Mouse (Mus musculus): Measurements from ENCODE around the gene Skap1. TPM values are rescaled to one million over a fixed set of nuclear protein-coding genes. Genes with fewer than 3 reads are reported as not detected.

Skap1 gene
- polyA plus RNA-seq, 1 experiment from 2014 or later = 0.29 TPM

DNA sequence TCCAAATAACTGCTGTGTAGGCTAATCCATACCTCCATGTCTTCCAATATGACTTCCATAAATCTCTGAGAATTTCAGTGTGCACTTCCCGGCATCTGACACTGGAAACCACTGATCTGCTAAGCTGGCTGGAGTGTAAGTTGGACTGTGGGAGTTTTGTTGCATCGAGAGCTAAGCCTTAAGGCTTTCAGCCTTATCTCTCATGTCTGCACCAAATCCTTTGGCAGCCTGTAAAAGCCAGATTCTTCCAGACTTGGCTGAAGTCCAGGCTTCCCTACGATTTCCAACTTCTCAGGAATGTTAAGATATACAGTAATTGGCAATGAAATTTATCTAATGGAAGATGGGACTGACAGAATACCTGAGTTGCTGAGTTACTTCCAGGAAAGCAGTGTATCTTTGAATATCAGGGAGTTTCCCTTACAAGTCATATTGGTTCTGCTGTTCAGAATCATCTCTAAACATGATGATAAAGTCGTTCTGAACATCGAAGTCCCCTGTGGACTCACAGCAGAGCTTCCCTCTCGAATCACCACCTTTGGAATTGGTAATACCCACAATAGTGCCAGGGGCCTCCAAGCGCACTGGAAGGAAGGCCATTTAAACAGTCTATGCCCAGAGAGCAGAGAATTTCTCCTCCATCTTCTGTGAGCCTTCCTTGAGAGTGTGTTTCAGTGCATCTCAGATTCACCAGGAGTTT, 140.5 kb downstream of the Skap1 start:
- no peak overlapping the region for H3K9ac ChIP-seq
- no peaks in the 10 kb centered on the region for H3K9me3 ChIP-seq (replicated peaks)
- 0 out of 2 replicates have a peak, but pooled peaks cover 3% of the 10 kb centered on the region for H3K27me3 ChIP-seq
- H3K27ac ChIP-seq = no peak overlapping the region
- no peaks in the 10 kb centered on the region for H3K36me3 ChIP-seq
- H3K4me1 ChIP-seq (replicated peaks) = no peaks in the 10 kb centered on the region
- H3K4me3 ChIP-seq (replicated peaks) = no peak overlapping the region
- DNase-seq = no peak
- no peak for ATAC-seq (ENCODE audit: low read depth)
- WGBS (ENCODE audit: insufficient replicate concordance) = 45% methylated on average over 7 of the region's 7 CpGs
- no peak overlapping the region for H3K4me2 ChIP-seq

DNA sequence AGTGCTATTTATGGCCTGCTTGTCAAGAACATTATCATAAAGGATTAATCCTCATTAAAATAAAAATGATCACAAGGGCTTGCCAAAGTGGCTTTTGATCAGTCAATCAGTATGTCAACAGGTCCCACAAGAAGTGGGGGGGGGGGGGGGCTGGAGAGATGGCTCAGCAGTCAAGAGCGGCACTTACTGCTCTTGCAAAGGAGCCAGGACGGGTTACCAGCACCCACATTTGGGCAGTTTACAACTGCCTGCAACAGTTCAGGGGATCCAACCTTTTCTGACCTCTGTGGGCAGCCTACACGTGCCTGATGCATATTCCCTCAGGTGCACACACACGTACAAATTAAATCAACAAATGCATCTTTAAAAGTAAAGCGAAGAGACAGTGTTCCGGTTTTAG, 141.1 kb downstream of the Skap1 start:
- H3K4me1 ChIP-seq (replicated peaks) = no peaks in the 10 kb centered on the region
- no peak for ATAC-seq (ENCODE audit: low read depth)
- H3K9ac ChIP-seq = no peak overlapping the region
- DNase-seq = no peak
- H3K4me3 ChIP-seq (replicated peaks) = no peak overlapping the region
- H3K9me3 ChIP-seq (replicated peaks) = no peaks in the 10 kb centered on the region
- H3K36me3 ChIP-seq = no peaks in the 10 kb centered on the region
- H3K4me2 ChIP-seq = no peak overlapping the region
- no peak overlapping the region for H3K27ac ChIP-seq
- H3K27me3 ChIP-seq = 0 out of 2 replicates have a peak, but pooled peaks cover 3% of the 10 kb centered on the region
- 64% methylated on average over 6 of the region's 6 CpGs for WGBS (ENCODE audit: insufficient replicate concordance)

DNA sequence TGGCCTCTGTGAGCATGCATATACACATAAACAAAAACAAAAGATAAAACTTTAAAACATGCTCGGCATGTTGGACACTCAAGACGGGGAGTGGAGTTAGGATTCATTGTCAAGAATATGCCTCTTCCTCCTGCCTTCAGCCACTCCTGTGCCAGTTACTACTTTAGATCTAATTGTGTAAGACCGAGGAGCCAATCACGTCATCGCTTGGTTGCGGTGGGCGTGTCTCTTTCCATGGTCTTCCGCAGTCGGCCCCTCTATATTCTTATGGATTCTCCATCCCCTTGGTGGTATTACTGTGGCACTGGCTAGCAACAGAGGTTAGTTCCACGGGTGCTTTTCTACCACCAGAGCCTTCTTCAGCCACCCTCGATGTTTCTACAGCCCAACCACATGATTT, 148.2 kb downstream of the Skap1 start:
- DNase-seq = no peak
- no peak for ATAC-seq (ENCODE audit: low read depth)
- H3K4me2 ChIP-seq = no peak overlapping the region
- 74% methylated on average over 11 of the region's 11 CpGs for WGBS (ENCODE audit: insufficient replicate concordance)
- H3K9me3 ChIP-seq (replicated peaks) = no peaks in the 10 kb centered on the region
- H3K36me3 ChIP-seq = no peaks in the 10 kb centered on the region
- no peaks in the 10 kb centered on the region for H3K4me1 ChIP-seq (replicated peaks)
- no peak overlapping the region for H3K9ac ChIP-seq
- H3K27ac ChIP-seq = no peak overlapping the region
- no peaks in the 10 kb centered on the region for H3K27me3 ChIP-seq
- H3K4me3 ChIP-seq (replicated peaks) = no peak overlapping the region

DNA sequence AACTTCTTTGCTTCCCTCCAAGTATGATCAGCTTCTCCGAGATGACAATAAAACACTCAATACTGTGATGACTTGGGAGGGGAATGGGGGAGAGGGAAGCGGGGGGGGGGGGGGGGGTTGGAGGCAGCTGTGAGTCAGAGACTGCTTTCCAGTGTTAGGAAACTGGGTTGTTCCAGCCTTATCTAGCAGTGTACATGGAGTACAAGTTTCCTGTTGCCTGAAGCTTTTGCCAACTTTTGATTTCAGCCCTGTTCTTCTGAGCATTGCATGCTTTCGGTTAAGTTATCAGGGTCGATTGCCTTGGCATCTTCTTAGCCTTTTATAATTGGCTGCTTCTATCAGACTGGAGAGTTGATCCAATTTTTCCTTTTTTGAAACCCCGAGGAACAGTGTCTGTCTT, 152.4 kb downstream of the Skap1 start:
- Histone ChIP-seq H3K9ac (no peak overlapping the region), H3K4me3 (replicated peaks) (no peak overlapping the region), H3K27ac (no peak overlapping the region), H3K4me1 (replicated peaks) (no peaks in the 10 kb centered on the region), H3K4me2 (no peak overlapping the region), H3K36me3 (no peaks in the 10 kb centered on the region), H3K27me3 (peaks cover 25% of the 10 kb centered on the region), H3K9me3 (replicated peaks) (no peaks in the 10 kb centered on the region)
- ATAC-seq (ENCODE audit: low read depth) (no peak), DNase-seq (no peak)
- WGBS (ENCODE audit: insufficient replicate concordance) = 26% methylated on average over 5 of the region's 5 CpGs

DNA sequence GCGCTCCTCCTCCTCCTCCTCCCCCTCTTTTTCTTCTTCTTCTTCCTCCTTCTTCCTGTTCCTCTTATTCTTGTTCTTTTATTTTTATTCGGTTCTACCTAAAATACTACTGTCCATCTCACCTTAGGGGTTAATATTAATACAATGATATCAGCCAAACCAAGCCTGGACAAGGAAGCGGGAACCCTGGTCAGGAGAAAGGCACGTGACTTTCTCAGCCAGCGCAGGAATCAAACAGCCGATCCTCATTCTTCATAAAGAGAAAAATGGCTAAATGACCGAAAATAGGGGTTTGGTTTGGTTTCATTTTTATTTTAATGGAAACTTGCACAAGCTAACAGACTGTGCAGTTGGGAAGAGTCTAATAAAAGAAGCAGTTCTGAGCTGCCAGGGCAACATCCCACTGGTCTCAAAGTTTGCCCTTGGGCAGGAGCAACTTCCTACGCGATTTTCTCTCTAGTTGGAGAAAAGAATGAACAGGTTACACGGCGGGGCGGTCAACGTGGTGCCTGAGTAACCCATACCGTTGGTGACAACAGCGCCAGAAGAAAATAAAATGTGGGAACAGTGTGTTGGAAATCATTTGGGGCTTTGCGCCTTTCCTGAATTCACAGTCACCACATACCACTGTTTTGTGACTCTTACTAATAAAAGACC, 154.5 kb downstream of the Skap1 start:
- Histone ChIP-seq H3K27me3 (peaks cover 34% of the 10 kb centered on the region), H3K4me2 (no peak overlapping the region), H3K4me1 (replicated peaks) (0 out of 2 replicates have a peak, but pooled peaks cover 2% of the 10 kb centered on the region), H3K9me3 (replicated peaks) (no peaks in the 10 kb centered on the region), H3K4me3 (replicated peaks) (no peak overlapping the region), H3K9ac (no peak overlapping the region), H3K36me3 (no peaks in the 10 kb centered on the region), H3K27ac (no peak overlapping the region)
- DNase-seq = no peak
- no peak for ATAC-seq (ENCODE audit: low read depth)
- WGBS (ENCODE audit: insufficient replicate concordance) = 49% methylated on average over 16 of the region's 16 CpGs

DNA sequence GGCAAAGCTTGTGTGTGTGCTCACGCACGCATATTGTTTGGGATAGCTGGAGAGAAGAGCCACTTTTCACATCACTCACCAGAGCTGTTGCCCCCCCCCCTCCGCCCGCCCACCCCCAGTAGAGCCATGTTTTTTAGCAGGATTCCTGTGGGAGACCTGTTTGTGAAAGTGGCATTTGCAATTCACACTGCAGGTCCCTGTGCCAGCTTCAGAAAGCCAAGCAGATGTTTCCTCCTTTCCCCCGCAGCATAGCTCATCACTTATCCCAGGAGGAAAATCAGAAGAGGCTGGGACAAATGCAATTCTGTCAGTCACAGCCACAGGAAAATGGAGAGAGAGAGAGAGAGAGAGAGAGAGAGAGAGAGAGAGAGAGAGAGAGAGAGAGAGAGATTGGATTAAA, 155.2 kb downstream of the Skap1 start:
- no peaks in the 10 kb centered on the region for H3K9me3 ChIP-seq (replicated peaks)
- no peak overlapping the region for H3K9ac ChIP-seq
- no peaks in the 10 kb centered on the region for H3K36me3 ChIP-seq
- H3K27ac ChIP-seq = no peak overlapping the region
- H3K4me2 ChIP-seq = no peak overlapping the region
- ATAC-seq (ENCODE audit: low read depth) (no peak), DNase-seq (no peak)
- WGBS (ENCODE audit: insufficient replicate concordance) = 34% methylated on average over 5 of the region's 5 CpGs
- H3K27me3 ChIP-seq = peaks cover 34% of the 10 kb centered on the region
- H3K4me1 ChIP-seq (replicated peaks) = 0 out of 2 replicates have a peak, but pooled peaks cover 2% of the 10 kb centered on the region
- H3K4me3 ChIP-seq (replicated peaks) = no peak overlapping the region

DNA sequence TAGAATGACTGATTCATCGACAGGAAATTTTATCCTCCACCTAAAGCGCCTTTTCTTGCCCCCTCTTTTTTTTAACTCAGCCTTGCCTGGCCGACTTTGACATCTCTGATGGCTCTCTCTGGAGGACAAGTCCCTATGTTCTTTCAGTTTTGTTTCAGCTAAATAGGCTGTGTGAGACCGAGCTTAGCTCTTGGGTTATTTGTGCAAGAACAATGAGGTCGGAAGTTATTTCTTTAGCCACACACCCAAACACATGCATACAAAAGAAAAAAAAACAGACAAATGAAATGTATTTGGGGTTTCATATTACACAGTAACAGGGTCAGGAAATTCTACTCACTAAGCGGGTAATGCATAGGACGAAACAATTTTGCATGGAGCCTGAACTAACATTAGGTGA, 155.6 kb downstream of the Skap1 start:
- no peak for DNase-seq

DNA sequence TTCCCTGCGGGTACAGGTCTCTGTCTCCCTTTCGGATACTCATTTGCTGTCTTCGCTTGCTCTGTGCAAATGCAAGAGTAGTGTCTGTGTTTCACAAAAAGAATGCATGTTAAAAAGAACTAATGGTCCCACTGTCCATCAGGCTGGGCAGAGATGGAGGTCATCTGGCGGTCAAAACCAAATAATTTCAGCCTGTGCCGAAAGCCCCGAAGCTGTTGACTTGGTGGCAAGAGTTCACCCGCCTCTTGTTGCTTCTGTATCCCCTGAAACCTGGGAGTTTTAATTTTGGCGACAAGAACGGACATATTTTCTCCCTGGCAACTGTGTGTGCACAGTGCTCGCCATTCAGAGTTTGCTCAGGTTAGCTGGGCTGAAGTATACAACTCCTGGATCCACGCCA, 156.3 kb downstream of the Skap1 start:
- no peak for DNase-seq

More for the DNA sequence above, 155.6 kb downstream of the Skap1 start:
- peaks cover 34% of the 10 kb centered on the region for H3K27me3 ChIP-seq
- H3K4me2 ChIP-seq = no peak overlapping the region
- H3K36me3 ChIP-seq = no peaks in the 10 kb centered on the region
- H3K9me3 ChIP-seq (replicated peaks) = no peaks in the 10 kb centered on the region
- H3K4me1 ChIP-seq (replicated peaks) = 0 out of 2 replicates have a peak, but pooled peaks cover 2% of the 10 kb centered on the region
- no peak overlapping the region for H3K4me3 ChIP-seq (replicated peaks)
- WGBS (ENCODE audit: insufficient replicate concordance) = 42% methylated on average over 7 of the region's 7 CpGs
- ATAC-seq (ENCODE audit: low read depth) = no peak
- H3K27ac ChIP-seq = no peak overlapping the region
- no peak overlapping the region for H3K9ac ChIP-seq

DNA sequence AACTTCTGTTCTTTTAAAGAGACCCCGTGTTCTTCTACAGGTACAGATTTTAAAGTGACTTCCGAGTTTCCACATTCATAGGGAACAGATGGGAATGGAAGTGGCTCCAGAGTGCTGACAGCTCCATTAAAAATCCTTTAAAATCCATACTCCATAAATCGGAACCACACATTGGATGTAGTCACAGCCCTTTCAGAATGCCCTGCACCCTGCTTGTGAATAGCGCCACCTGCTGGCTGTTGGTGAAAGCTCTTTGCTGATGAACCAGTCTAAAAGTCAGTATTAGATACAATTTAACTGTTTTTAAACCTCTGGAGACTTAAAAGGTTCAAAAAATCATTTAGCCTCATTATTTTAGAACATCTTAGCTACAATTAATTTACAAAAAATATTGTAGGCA, 156.8 kb downstream of the Skap1 start:
- Histone ChIP-seq H3K9me3 (replicated peaks) (no peaks in the 10 kb centered on the region), H3K4me3 (replicated peaks) (no peak overlapping the region)
- ATAC-seq (ENCODE audit: low read depth) = no peak

More for the DNA sequence above, 156.3 kb downstream of the Skap1 start:
- Histone ChIP-seq H3K4me1 (replicated peaks) (0 out of 2 replicates have a peak, but pooled peaks cover 2% of the 10 kb centered on the region), H3K9ac (no peak overlapping the region), H3K36me3 (no peaks in the 10 kb centered on the region), H3K4me3 (replicated peaks) (no peak overlapping the region), H3K27ac (no peak overlapping the region), H3K27me3 (peaks cover 34% of the 10 kb centered on the region), H3K4me2 (no peak overlapping the region), H3K9me3 (replicated peaks) (no peaks in the 10 kb centered on the region)
- WGBS (ENCODE audit: insufficient replicate concordance) = 62% methylated on average over 11 of the region's 11 CpGs
- ATAC-seq (ENCODE audit: low read depth) = no peak

DNA sequence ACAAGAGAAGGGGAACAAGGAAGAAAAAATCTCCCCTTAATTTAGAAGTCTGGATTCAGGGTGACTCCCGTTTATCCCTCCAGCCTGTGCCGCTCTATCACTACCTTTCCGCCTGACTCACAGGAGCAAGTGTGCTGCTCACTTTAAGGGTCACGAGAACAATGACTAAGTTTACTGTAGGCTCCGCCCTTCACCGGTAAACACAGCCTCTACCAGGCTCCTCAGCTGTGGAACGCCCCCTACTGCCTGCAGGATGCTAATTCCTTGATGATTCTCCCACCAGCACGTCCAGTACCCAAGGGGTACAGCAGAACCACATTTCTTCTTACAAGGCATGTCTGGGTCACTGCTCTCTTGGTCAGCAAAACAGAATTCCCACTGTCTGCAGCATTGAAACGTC, 158.4 kb downstream of the Skap1 start:
- no peak for ATAC-seq (ENCODE audit: low read depth)
- 0 out of 2 replicates have a peak, but pooled peaks cover 2% of the 10 kb centered on the region for H3K4me1 ChIP-seq (replicated peaks)
- H3K4me2 ChIP-seq = 0 out of 2 replicates have a peak overlapping the region, but pooled peaks have one; percentile 12
- no peak overlapping the region for H3K4me3 ChIP-seq (replicated peaks)
- H3K9me3 ChIP-seq (replicated peaks) = no peaks in the 10 kb centered on the region
- DNase-seq = peak; percentile 27
- H3K27me3 ChIP-seq = peaks cover 40% of the 10 kb centered on the region
- no peaks in the 10 kb centered on the region for H3K36me3 ChIP-seq
- H3K27ac ChIP-seq = no peak overlapping the region
- no peak overlapping the region for H3K9ac ChIP-seq
- 8% methylated on average over 9 of the region's 9 CpGs for WGBS (ENCODE audit: insufficient replicate concordance)

More for the DNA sequence above, 156.8 kb downstream of the Skap1 start:
- Histone ChIP-seq H3K4me2 (no peak overlapping the region), H3K27me3 (peaks cover 35% of the 10 kb centered on the region), H3K27ac (no peak overlapping the region), H3K4me1 (replicated peaks) (0 out of 2 replicates have a peak, but pooled peaks cover 2% of the 10 kb centered on the region), H3K36me3 (no peaks in the 10 kb centered on the region), H3K9ac (no peak overlapping the region)
- 22% methylated on average over 4 of the region's 4 CpGs for WGBS (ENCODE audit: insufficient replicate concordance)
- DNase-seq = peak; percentile 6

DNA sequence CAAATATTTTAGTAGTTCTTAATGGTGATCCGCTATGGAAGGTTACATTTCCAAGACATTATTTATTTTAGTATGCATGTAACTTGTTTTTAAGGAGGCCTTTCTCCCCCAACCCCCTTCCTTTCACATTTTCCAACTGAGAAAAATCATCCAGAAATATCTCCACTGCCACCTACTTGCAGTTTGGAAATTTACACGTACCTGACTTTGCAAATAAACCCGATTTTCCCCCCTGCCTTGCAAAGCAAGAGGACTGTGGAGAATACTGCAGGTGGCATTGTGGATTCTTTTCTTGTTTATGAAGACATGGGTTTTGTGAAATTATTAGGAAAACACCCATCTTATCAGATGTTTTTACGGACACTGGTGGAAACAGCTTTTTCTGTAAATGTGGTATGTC, 160.0 kb downstream of the Skap1 start:
- H3K9ac ChIP-seq = no peak overlapping the region
- DNase-seq (no peak), ATAC-seq (ENCODE audit: low read depth) (no peak)
- H3K4me2 ChIP-seq = no peak overlapping the region
- WGBS (ENCODE audit: insufficient replicate concordance) = 44% methylated on average over 4 of the region's 4 CpGs
- no peak overlapping the region for H3K4me3 ChIP-seq (replicated peaks)
- no peaks in the 10 kb centered on the region for H3K36me3 ChIP-seq
- no peak overlapping the region for H3K27ac ChIP-seq
- 0 out of 2 replicates have a peak, but pooled peaks cover 2% of the 10 kb centered on the region for H3K4me1 ChIP-seq (replicated peaks)
- H3K27me3 ChIP-seq = peaks cover 29% of the 10 kb centered on the region
- H3K9me3 ChIP-seq (replicated peaks) = no peaks in the 10 kb centered on the region

All from liver, embryonic 13.5 days (tissue).